Mouse (Mus musculus): ENCODE measurements around the gene Pde4dip.

DNA sequence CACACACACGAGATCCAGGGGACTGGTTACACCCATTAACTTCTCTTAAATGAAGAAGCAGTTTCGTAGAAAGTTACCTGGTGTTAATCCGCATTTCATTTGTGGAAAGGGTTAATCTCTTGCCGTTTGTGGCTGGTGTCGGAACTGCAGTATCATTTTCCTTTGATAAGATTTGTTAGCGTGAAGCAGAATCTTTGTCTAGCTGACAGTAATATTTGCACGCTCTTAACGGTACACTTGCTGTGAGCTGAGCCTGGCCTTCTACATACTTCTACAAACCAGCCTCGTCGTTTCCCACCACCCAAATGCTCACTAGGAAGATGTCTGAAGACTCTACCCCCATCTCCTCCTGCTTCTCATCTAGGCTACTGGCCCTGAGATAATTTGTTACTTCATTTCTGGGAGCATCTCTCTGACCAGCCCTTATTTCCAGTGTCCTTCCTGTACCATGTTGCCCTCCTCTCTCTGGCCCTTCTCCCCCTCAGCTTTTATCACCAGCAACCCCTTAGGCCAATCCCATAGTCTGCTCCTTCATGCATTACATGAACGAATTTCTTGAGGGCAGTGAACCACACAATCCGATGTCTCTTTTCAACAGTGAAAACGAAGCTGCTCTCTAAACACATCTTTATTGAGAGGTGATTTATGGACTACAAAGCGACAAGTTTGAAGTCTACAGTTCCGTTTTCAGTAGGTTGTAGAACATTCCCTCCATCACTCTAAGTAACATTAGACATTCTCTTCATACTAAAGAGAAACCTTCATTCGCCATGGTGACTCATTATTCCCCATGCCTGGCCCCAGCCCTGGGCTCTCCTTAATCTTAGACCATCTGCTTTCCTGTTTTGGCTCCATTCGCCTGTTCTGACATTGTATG, 48.8 kb upstream of the Pde4dip start:
- TF ChIP-seq CTCF (IDR thresholded peaks at IDR 0.05; ENCODE audit: low read depth) (no peak; the same call in 1 of the 2 replicates), EP300 (IDR thresholded peaks at IDR 0.05; ENCODE audit: low read depth) (peak; percentile 45; the same call in 1 of the 2 replicates)
